Mouse (Mus musculus): ENCODE measurements around the gene Ifitm2. TPM values are rescaled to one million over a fixed set of nuclear protein-coding genes. Genes with fewer than 3 reads are reported as not detected.
"Not testable (repeated sequence)": the region's sequence is repeated elsewhere in the genome, so short reads cannot be mapped to it uniquely, and the experiment has no call there.

Gene Ifitm2
- polyA plus RNA-seq, 1 experiment = 47.7 TPM

GRCm38 (mm10) chr7:140989022-140989421 is 33.2 kb upstream of the Ifitm2 start:
- H3K4me3 ChIP-seq (ENCODE audit: insufficient read depth, low read length) = no peak overlapping the region
- no peak overlapping the region for H3K27ac ChIP-seq (ENCODE audit: insufficient read depth, low read length)
- no peak for TF ChIP-seq POLR2A (IDR thresholded peaks at IDR 0.05; ENCODE audit: extremely low read depth, insufficient read depth, low read length)
- no peaks in the 10 kb centered on the region for H3K4me1 ChIP-seq (ENCODE audit: control insufficient read depth, insufficient read depth, low read length)

GRCm38 (mm10) chr7:140987182-140988138 is 31.7 kb upstream of the Ifitm2 start:
- TF ChIP-seq CTCF (IDR thresholded peaks at IDR 0.05; ENCODE audit: extremely low read depth, insufficient read depth, low read length) = no peak
- no peak for TF ChIP-seq POLR2A (IDR thresholded peaks at IDR 0.05; ENCODE audit: extremely low read depth, insufficient read depth, low read length)
- Histone ChIP-seq H3K4me3 (ENCODE audit: insufficient read depth, low read length) (no peak overlapping the region), H3K4me1 (ENCODE audit: control insufficient read depth, insufficient read depth, low read length) (no peaks in the 10 kb centered on the region), H3K27ac (ENCODE audit: insufficient read depth, low read length) (no peak overlapping the region)

- Histone ChIP-seq H3K4me3 (ENCODE audit: insufficient read depth, low read length) (no peak overlapping the region), H3K27ac (ENCODE audit: insufficient read depth, low read length) (no peak overlapping the region), H3K4me1 (ENCODE audit: control insufficient read depth, insufficient read depth, low read length) (no peaks in the 10 kb centered on the region)
- TF ChIP-seq CTCF (IDR thresholded peaks at IDR 0.05; ENCODE audit: extremely low read depth, insufficient read depth, low read length) (no peak), POLR2A (IDR thresholded peaks at IDR 0.05; ENCODE audit: extremely low read depth, insufficient read depth, low read length) (no peak)
These were observed 27.2 kb upstream of the Ifitm2 start for GRCm38 (mm10) chr7:140982971-140983370.

- Histone ChIP-seq H3K4me1 (ENCODE audit: control insufficient read depth, insufficient read depth, low read length) (no peaks in the 10 kb centered on the region), H3K4me3 (ENCODE audit: insufficient read depth, low read length) (no peak overlapping the region), H3K27ac (ENCODE audit: insufficient read depth, low read length) (no peak overlapping the region)
- no peak for TF ChIP-seq CTCF (IDR thresholded peaks at IDR 0.05; ENCODE audit: extremely low read depth, insufficient read depth, low read length)
- TF ChIP-seq POLR2A (IDR thresholded peaks at IDR 0.05; ENCODE audit: extremely low read depth, insufficient read depth, low read length) = no peak
These were observed 25.9 kb upstream of the Ifitm2 start for GRCm38 (mm10) chr7:140981704-140982103.

GRCm38 (mm10) chr7:140976720-140977119 is 20.9 kb upstream of the Ifitm2 start:
- not testable (repeated sequence) for H3K4me1 ChIP-seq (ENCODE audit: control insufficient read depth, insufficient read depth, low read length); H3K4me3 ChIP-seq (ENCODE audit: insufficient read depth, low read length); H3K27ac ChIP-seq (ENCODE audit: insufficient read depth, low read length)

GRCm38 (mm10) chr7:140975465-140975864 is 19.7 kb upstream of the Ifitm2 start:
- Histone ChIP-seq H3K27ac (ENCODE audit: insufficient read depth, low read length) (no peak overlapping the region), H3K4me1 (ENCODE audit: control insufficient read depth, insufficient read depth, low read length) (no peaks in the 10 kb centered on the region), H3K4me3 (ENCODE audit: insufficient read depth, low read length) (no peak overlapping the region)
- TF ChIP-seq POLR2A (IDR thresholded peaks at IDR 0.05; ENCODE audit: extremely low read depth, insufficient read depth, low read length) = no peak

GRCm38 (mm10) chr7:140974940-140975339 is 19.2 kb upstream of the Ifitm2 start:
- no peak overlapping the region for H3K27ac ChIP-seq (ENCODE audit: insufficient read depth, low read length)
- H3K4me3 ChIP-seq (ENCODE audit: insufficient read depth, low read length) = no peak overlapping the region
- no peaks in the 10 kb centered on the region for H3K4me1 ChIP-seq (ENCODE audit: control insufficient read depth, insufficient read depth, low read length)
- no peak for TF ChIP-seq CTCF (IDR thresholded peaks at IDR 0.05; ENCODE audit: extremely low read depth, insufficient read depth, low read length)
- TF ChIP-seq POLR2A (IDR thresholded peaks at IDR 0.05; ENCODE audit: extremely low read depth, insufficient read depth, low read length) = no peak

- Histone ChIP-seq H3K27ac (ENCODE audit: insufficient read depth, low read length) (no peak overlapping the region), H3K4me1 (ENCODE audit: control insufficient read depth, insufficient read depth, low read length) (no peaks in the 10 kb centered on the region), H3K4me3 (ENCODE audit: insufficient read depth, low read length) (no peak overlapping the region)
- TF ChIP-seq POLR2A (IDR thresholded peaks at IDR 0.05; ENCODE audit: extremely low read depth, insufficient read depth, low read length) (no peak), CTCF (IDR thresholded peaks at IDR 0.05; ENCODE audit: extremely low read depth, insufficient read depth, low read length) (no peak)
These were observed 17.8 kb upstream of the Ifitm2 start for GRCm38 (mm10) chr7:140973396-140974165.

- Histone ChIP-seq H3K4me1 (ENCODE audit: control insufficient read depth, insufficient read depth, low read length) (no peaks in the 10 kb centered on the region), H3K27ac (ENCODE audit: insufficient read depth, low read length) (0 out of 2 replicates have a peak overlapping the region, but pooled peaks have one; percentile 51), H3K4me3 (ENCODE audit: insufficient read depth, low read length) (no peak overlapping the region)
- TF ChIP-seq CTCF (IDR thresholded peaks at IDR 0.05; ENCODE audit: extremely low read depth, insufficient read depth, low read length) = no peak
- no peak for TF ChIP-seq POLR2A (IDR thresholded peaks at IDR 0.05; ENCODE audit: extremely low read depth, insufficient read depth, low read length)
These were observed 15.8 kb upstream of the Ifitm2 start for GRCm38 (mm10) chr7:140971479-140972171.
